Mouse (Mus musculus) midbrain, postnatal 0 days (tissue): ENCODE measurements around the gene Sorbs1. TPM values are rescaled to one million over a fixed set of nuclear protein-coding genes. Genes with fewer than 3 reads are reported as not detected.

Experiments
- ATAC-seq: fragments of 200-750 bp; cut with Nextera tagmentation; 2 replicates; pipeline ENCODE4 v1.8.0; 2017; ENCODE audit warnings: moderate number of reproducible peaks, mild to moderate bottlenecking, moderate TSS enrichment, moderate library complexity; ENCODE audit not compliant: low FRiP score
- DNase-seq: peaks from one replicate; pipeline ENCODE4 v3.0.0-alpha.2; 2015; ENCODE audit warnings: low spot score
- H3K27ac ChIP-seq: fragments of 300-500 bp; sonication (generic); 2 replicates; pipeline ENCODE4 v1.5.1; 2014; ENCODE audit warnings: low read depth, mild to moderate bottlenecking, low read length, mixed read lengths
- H3K27me3 ChIP-seq: fragments of 300-500 bp; sonication (generic); 2 replicates; pipeline ENCODE4 v1.6.1; 2014; ENCODE audit warnings: low read length, control low read depth, mixed read lengths; ENCODE audit not compliant: insufficient read depth
- H3K36me3 ChIP-seq: fragments of 300-500 bp; sonication (generic); 2 replicates; pipeline ENCODE4 v1.6.1; 2014; ENCODE audit warnings: low read length, control low read depth, mixed read lengths; ENCODE audit not compliant: insufficient read depth
- H3K4me1 ChIP-seq: fragments of 300-500 bp; sonication (generic); 2 replicates; pipeline ENCODE4 v1.6.1; 2014; ENCODE audit warnings: mild to moderate bottlenecking, control low read depth, antibody characterized with exemption, low read length, mixed read lengths; ENCODE audit not compliant: insufficient read depth
- H3K4me2 ChIP-seq: fragments of 300-500 bp; sonication (generic); 2 replicates; pipeline ENCODE4 v1.6.1; 2014; ENCODE audit warnings: low read depth, mild to moderate bottlenecking, low read length, mixed read lengths; ENCODE audit not compliant: poor library complexity, severe bottlenecking
- H3K4me3 ChIP-seq: fragments of 300-500 bp; sonication (generic); 2 replicates; pipeline ENCODE4 v1.5.1; 2014; ENCODE audit warnings: low read depth, mild to moderate bottlenecking, low read length, moderate library complexity
- H3K9ac ChIP-seq: fragments of 300-500 bp; sonication (generic); replicated peaks from 2 replicates; pipeline ENCODE4 v1.6.1; 2014; ENCODE audit warnings: mild to moderate bottlenecking, low read length, moderate library complexity, mixed read lengths; ENCODE audit not compliant: poor library complexity, severe bottlenecking
- H3K9me3 ChIP-seq: fragments of 300-500 bp; sonication (generic); 2 replicates; pipeline ENCODE4 v1.6.1; 2016; ENCODE audit warnings: low read length, control low read depth
- CTCF ChIP-seq: IDR thresholded peaks from 2 replicates; pipeline ENCODE4 v1.5.1; 2016; ENCODE audit warnings: antibody characterized with exemption, mild to moderate bottlenecking
- WGBS: fragments of 180-500 bp; shearing (Covaris S2); extraction: QIAGEN DNeasy Blood & Tissue Kit; methylation state at CpG from one replicate; pipeline ENCODE4 v1.1.7; 2014; 5-methylcytosine and 5-hydroxymethylcytosine counted together
- polyA plus RNA-seq: library from polyadenylated mRNA; unstranded; fragments of >200 nt; fragmentation: Nextera tagmentation; extraction: Ambion mirVana; gene quantifications from 2 replicates; pipeline ENCODE4 v1.2.1, GENCODE M21; 2015
- total RNA-seq: library from RNA; depleted of rRNA; stranded (reverse); fragments of >200 nt; gene quantifications from 2 replicates; pipeline ENCODE4 v1.2.3, GENCODE M21; 2014

Gene Sorbs1
- total and polyA plus RNA-seq, 2 experiments from 2014 or later: 53.1 to 60.4 TPM

DNA sequence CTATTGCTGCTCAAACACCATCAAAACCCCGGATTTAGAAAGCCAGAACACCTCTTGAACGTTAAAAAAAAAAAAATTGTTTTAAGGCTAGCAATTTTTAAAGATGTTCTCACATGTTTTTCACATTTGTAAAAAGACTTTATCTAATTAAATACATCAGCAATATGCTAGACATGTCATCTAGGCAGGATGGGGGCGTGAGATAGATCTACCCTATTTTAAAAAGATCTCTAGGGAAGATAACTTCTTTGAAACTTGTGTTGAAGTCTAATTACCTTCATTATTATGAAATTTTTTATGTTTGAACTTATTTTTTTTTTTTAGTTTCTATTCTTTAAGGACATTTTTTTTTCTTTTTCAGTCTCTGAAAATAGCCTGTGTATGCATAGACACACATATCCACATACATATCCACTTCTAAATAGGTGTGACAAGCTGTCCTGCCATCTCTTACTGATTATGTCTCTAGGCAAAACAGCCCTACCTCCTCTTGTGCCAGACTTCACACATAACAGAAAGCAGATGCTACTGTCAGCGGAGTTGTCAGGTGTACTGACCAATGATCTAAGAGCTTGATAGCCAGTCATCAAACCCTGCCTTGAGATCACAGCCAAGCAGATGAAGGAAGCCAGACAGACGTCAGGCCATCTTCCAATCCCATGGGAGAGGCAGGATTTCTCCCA, 153.7 kb downstream of the Sorbs1 start:
- H3K4me3 ChIP-seq: no peak overlapping the region
- H3K4me2 ChIP-seq: no peak overlapping the region
- 84% methylated on average over 5 of the region's 5 CpGs for WGBS
- H3K36me3 ChIP-seq: peaks cover 11% of the 10 kb centered on the region
- DNase-seq (no peak), ATAC-seq (no peak)
- H3K4me1 ChIP-seq: no peaks in the 10 kb centered on the region
- no peak overlapping the region for H3K27ac ChIP-seq
- H3K27me3 ChIP-seq: no peaks in the 10 kb centered on the region
- no peak for TF ChIP-seq CTCF
- H3K9me3 ChIP-seq: no peaks in the 10 kb centered on the region
- no peak overlapping the region for H3K9ac ChIP-seq

DNA sequence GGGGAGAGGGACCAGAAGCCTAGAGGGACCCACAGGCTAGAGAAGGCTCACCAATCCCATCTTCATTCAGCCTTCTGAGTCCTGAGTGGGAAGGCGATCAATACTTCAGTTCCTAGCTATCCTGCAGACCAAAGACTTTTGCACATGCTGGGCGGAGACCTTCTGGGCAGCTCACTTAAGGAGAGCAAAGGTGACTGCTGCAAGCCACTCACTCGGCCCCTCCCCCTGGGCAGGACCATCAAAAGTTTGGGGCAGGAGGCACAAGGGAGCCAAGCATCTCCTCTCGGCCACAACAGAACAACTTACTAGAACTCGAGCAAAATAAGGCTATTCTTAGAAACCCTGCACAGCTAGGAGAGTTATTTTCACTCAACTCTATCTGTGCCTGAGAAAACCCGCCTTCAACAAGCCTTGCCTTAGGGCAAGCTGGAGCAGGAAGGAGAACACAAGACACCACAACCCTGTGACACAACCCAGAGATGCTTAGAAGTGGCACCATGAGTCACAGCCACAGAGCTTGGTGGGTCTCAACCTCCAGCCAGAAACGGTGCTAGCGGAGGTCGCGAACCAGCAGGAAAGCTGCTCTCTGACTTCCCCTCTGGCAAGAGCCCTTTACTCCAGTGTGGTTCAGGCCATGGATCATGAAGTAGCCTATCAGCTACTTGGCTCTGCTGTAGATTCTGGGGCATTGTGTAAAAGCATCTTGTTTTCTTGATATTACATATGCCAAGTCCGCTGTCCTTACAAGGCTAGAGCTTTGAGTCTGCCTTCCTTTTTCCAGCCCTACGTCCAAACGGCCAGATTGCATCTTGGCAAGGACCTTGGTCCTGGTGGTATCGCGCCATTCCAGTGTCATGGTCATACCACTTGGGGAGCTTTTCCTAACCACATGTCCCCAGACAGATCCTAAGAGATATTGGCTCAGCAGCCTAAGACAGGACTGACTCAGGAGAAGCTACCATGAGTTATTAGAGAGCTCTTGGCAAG, 156.8 kb downstream of the Sorbs1 start:
- WGBS: 91% methylated on average over 15 of the region's 15 CpGs
- DNase-seq (no peak), ATAC-seq (no peak)
- Histone ChIP-seq H3K27ac (no peak overlapping the region), H3K9me3 (no peaks in the 10 kb centered on the region), H3K4me3 (no peak overlapping the region), H3K4me1 (no peaks in the 10 kb centered on the region), H3K36me3 (peaks cover 2% of the 10 kb centered on the region; the same call in 1 of the 2 replicates), H3K4me2 (no peak overlapping the region), H3K9ac (no peak overlapping the region), H3K27me3 (no peaks in the 10 kb centered on the region)
- no peak for TF ChIP-seq CTCF

DNA sequence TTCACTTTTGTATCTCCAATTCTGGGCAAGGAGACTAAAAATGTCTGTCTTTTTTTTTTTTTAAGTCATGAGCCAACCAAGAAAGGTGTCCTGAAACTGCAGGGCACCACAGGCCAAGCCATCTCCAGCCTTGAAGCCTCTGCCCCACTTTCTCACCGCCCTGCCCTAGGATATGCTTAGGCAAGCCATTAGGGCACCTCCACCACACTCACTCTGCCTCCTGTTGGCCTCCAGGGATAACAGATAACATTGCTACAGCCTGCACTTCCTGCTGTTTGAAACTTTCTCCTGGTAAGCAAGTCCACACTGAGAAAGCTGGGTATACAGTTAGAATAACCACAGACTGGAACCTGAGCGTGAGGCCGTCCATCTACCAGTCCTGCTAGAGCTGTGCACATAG, 158.5 kb downstream of the Sorbs1 start:
- no peak overlapping the region for H3K9ac ChIP-seq
- ATAC-seq: no peak

DNA sequence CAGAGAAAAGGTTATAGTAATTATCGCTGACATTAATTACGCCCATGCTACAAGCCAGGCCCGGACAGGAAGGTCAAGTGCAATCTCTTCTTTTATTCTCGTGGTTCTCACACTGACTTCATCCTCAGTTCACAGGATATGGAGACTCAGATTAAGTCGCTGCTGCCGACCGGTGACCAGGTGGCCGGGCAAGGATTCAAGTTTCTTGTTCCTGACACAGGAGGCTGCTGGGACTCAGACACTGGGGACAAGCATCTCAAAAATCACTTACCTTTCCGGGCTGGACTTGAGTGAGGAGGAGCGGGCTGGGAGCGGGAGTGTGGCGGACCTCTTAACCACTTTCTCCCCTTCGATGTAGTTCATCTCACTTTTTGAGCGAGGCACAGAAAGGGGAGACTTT, 161.6 kb downstream of the Sorbs1 start:
- no peak for TF ChIP-seq CTCF
- peaks cover 6% of the 10 kb centered on the region; the same call in 1 of the 2 replicates for H3K4me1 ChIP-seq
- WGBS: 81% methylated on average over 14 of the region's 14 CpGs
- H3K27ac ChIP-seq: no peak overlapping the region
- H3K27me3 ChIP-seq: no peaks in the 10 kb centered on the region
- peaks cover 8% of the 10 kb centered on the region for H3K36me3 ChIP-seq
- H3K9ac ChIP-seq: no peak overlapping the region
- H3K4me2 ChIP-seq: no peak overlapping the region
- no peak for DNase-seq
- no peak for ATAC-seq
- no peak overlapping the region for H3K4me3 ChIP-seq
- no peaks in the 10 kb centered on the region for H3K9me3 ChIP-seq

More for the DNA sequence above, 158.5 kb downstream of the Sorbs1 start:
- Histone ChIP-seq H3K9me3 (no peaks in the 10 kb centered on the region), H3K27ac (no peak overlapping the region), H3K4me2 (no peak overlapping the region), H3K4me1 (peaks cover 2% of the 10 kb centered on the region; the same call in 1 of the 2 replicates), H3K4me3 (no peak overlapping the region), H3K27me3 (no peaks in the 10 kb centered on the region), H3K36me3 (peaks cover 8% of the 10 kb centered on the region)
- DNase-seq: no peak
- no peak for TF ChIP-seq CTCF
- 96% methylated on average over 3 of the region's 3 CpGs for WGBS

DNA sequence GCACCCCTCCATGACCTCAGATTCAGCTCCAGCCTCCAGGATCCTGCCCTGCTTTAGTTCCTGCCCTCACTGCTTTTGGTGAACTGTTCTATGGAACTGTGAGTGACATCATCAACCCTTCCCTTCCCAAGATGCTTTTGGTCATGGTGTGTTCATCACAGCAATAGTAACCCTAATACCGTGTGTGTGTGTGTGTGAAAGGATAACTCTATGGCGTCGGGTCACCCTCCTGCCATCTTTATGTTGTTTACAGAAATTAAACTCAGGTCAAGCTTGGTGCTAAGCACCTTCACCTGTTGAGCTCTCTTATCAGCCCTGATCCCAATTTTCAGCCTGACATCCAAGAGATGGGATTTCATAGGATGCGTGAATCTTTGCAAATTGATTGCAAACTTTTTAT, 162.7 kb downstream of the Sorbs1 start:
- WGBS: 94% methylated on average over 4 of the region's 4 CpGs
- DNase-seq (no peak), ATAC-seq (no peak)
- Histone ChIP-seq H3K9ac (no peak overlapping the region), H3K9me3 (no peaks in the 10 kb centered on the region), H3K4me1 (peaks cover 6% of the 10 kb centered on the region; the same call in 1 of the 2 replicates), H3K4me3 (no peak overlapping the region), H3K27me3 (no peaks in the 10 kb centered on the region), H3K27ac (no peak overlapping the region), H3K36me3 (peaks cover 8% of the 10 kb centered on the region), H3K4me2 (no peak overlapping the region)
- TF ChIP-seq CTCF: no peak
